Mouse (Mus musculus) adrenal gland, adult 8-10 months (tissue): ENCODE results near the gene Ttc7. TPM values are rescaled to one million over a fixed set of nuclear protein-coding genes. Genes with fewer than 3 reads are reported as not detected.

Experiments
- DNase-seq: peaks from one replicate; pipeline ENCODE4 v3.0.0; 2022
- total RNA-seq, 4 experiments: library from RNA; stranded (reverse); gene quantifications; 2 replicates each; pipeline ENCODE4 v1.2.4; 2022

Ttc7 gene
- total RNA-seq, 4 experiments from 2014 or later = 13.5 to 18.6 (median 15.2) TPM

DNA sequence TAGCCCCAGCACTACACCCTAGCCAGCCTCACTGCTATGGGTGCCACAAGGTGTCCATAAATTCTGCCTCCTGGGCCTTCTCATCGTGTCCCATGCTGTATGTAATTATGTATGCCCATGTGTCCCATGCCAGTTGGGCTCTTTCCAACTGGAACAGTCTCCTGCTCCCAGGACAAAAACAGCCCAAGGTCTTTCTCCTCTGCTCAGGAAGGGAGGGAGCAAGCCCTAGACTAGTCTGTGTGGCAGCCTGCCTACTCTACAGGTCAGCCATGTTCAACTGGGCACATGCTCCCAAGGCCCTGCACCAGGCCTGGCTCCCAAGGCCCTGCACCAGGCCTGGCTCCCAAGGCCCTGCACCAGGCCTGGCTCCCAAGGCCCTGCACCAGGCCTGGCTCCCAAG lies 56.4 kb downstream of the Ttc7 start:
- peak; percentile 57 for DNase-seq

DNA sequence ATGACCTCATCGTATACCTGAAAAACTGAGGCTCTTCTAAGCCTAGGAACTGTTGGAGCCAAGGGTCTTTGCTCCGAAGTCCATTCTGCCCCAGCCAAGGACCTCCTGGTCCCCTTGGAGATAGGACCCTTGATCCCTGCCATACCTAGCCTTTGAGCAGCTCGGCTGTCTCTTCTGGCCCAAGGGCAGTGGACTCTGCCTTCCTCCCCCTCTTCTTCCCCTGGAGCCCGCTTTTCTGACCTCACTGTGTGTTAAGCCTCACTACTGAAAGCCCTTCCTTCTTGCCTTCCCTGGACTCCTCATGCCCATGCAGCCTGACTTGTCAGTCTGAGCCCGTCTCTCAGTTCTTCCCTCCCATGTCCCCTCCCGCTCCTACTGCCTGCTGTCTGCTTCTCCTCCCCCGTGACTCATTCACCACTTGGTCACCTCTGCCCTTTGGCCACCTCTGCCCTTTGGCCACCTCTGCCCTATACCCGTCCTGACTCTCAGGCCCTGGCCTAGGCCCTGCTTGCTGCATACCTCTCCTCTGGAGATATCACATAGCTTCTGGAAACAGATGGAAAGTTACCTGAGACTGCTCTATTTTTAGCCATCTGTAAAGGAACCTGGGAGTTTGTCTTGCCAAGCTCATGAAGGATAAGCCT lies 60.5 kb downstream of the Ttc7 start:
- no peak for DNase-seq

DNA sequence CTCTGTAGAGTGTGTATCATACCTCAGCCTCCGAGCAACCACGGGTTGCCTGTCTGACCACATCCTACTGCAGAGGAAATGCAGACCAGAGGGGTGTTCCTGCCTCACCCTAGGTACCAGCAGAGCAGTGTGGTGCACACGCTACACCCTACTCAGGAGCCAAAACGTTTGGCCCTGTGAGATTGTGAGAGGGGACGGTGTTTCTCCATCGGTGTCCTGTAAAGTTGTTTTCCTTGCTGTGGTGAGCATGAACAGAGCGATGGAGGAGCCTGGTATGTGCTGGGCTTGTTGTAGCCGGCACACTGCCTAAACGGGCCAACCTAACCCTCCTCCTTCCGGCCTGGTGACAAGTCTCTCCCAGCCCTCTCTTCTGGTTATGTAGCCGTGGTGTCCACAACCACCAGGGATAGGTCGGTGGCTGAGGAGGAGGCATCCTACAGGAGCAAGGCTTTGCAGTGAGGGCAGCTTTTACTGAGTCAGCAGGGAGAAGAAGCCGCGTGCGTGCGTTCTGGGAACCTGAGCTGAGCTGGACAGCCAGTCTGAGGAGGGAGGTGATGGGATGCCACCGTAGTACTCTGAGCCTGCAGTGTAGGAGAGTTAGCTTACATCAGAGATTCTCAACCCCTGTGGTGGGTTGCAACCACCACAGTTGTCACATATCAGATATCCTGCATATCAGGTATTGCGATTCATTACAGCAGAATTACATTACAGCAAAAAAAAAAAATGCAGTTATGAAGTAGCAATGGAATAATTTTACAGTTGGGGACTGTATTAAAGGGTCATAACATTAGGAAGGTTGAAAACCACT lies 62.0 kb downstream of the Ttc7 start:
- DNase-seq = no peak

DNA sequence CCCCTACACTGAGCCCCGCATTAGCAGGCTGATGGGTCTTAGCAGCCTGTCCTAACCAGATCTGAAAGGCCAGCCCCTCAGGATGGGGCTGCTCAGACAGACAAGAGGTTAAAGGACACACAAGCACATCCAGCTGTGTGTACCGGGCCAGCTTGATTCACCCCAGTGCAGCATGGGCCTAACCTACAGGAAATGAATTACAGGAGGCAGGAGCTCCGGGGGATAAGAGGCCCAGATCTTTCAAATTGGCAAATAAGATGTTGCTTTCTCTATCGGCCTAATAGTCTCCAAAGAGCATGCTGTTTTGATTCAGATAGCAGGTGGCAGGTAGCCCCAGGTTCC lies 62.5 kb downstream of the Ttc7 start:
- no peak for DNase-seq

DNA sequence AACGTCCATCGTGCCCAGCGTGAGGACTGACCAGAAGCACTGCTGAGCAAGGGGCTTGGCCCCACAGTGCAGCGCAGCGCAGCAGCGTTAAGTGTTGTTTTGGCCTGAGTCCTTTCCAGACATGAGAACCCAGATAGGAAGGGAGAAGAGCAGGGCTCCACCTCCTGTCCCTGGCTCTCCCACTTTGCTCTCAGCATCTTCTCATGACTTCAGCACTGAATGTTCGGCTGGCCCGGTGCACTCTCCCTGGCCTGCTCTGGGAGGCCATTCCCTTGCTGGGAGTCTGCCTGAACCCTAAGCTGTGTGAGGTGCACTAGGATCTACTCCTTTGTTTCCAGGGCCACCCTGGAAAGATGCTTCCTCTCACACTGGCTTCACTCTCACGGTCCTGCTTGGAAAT lies 65.7 kb downstream of the Ttc7 start:
- no peak for DNase-seq

DNA sequence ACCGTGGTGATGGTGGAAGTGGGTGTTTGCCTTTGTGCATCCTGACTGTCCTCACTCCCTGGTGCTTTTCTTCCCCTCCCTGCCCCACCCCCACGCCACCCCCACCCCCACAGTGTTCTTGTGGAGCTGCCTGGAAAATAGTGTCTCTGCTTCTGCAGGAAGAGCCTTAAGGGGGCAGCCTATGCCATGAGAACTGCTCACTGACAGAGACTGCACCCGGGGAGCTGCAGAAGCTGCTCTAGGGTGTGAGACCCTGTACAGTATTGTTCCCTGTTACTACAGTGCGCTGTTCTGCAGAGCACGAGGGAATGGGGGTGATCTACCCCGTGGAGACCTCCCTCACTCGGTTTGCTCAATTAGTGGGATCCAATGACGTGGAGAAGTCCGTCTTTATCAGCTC lies 66.4 kb downstream of the Ttc7 start:
- DNase-seq = no peak

DNA sequence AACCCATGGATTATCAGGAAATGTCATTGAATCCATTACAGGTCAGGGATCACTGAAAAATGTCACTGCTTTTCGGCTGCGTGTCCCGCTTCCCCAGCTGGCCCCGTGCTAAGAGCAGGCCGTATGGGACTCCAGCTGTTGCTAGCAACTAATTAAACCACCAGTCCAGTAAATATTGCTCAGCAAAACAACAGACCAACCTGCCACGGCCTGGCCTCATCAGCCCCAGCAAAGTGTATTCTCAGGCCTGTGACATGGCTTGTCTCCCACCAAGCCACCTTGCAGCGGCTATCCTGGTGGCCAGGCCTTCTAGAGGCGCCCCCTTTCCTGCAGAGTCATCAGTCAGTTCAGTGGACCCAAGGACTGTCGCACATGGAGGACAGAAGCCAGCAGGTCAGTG lies 66.9 kb downstream of the Ttc7 start:
- DNase-seq = no peak

DNA sequence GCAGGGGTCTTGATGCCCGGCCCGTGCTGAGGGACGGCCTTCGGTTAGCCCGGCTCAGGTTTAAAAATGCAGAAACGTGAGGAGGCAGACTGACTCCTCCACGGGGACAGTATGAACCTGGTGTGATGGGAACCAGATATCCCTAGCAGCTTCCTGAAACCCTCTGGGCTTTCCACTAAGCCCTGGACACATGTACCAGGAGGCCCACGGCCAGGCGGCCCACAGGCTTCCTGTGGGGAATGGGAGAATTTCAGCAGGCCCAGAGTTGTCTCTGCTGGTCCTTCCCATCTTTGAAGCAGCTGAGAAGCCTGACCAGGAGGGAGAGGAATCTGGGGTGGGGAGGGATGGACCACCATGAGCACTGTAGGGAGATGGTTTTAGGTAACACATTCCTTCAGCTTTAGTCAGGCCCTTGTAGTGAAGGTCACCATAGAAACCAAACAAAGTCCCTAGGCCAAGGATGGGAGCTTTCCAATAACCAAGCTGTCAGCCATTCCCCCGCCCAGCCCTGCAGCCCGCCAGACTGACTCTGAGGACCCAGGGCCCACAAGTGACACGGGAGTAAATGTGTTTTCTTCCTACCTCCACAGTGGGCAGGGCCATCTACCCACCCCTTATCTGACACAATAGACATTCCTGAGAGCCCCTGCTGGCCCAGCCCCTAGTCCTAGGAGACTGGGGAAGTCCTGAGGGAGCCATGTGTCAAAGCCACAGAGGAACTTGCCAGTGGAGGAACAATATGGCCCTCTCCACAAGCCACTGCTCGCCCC lies 68.0 kb downstream of the Ttc7 start:
- DNase-seq = no peak

DNA sequence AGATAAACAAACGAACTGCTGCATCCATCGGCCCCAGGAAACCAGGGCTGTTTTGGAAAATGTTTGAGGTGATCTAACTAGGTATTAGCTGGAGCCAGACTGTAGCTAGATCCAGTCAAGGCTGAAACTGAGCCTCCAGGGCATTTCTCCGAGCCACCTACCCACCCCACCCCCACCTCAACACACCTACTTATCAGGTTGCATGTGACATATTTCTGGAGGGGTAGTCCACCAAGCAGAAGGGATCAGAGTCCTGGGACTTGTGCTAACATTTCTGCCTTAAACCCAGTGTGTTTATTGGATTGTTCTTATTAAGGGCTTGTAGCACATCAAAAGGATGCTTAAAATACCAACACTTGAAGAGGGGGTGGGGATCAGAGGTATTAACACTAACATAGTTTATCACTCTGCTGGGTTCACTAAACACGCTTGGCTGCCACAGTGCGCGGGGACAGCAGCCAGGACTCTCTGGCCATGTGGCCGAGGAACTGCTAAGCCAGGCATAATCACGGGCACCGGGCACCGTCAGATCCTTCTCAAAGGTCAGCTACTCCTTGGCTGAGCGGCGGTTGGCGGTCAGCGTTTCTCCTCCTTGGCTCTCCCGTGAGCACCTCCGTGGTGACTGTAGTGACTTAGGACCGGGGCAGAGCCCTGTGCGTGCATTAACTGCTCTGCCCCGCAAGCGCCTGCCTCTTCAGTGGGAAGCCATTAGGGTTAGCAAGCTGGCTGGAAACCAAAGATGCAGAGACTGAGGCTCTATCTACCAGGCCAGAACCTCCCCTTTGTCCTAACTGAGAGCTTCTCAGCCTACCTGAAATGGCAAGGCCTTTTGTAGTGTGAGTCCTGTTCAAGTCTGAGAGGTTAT lies 68.8 kb downstream of the Ttc7 start:
- no peak for DNase-seq

DNA sequence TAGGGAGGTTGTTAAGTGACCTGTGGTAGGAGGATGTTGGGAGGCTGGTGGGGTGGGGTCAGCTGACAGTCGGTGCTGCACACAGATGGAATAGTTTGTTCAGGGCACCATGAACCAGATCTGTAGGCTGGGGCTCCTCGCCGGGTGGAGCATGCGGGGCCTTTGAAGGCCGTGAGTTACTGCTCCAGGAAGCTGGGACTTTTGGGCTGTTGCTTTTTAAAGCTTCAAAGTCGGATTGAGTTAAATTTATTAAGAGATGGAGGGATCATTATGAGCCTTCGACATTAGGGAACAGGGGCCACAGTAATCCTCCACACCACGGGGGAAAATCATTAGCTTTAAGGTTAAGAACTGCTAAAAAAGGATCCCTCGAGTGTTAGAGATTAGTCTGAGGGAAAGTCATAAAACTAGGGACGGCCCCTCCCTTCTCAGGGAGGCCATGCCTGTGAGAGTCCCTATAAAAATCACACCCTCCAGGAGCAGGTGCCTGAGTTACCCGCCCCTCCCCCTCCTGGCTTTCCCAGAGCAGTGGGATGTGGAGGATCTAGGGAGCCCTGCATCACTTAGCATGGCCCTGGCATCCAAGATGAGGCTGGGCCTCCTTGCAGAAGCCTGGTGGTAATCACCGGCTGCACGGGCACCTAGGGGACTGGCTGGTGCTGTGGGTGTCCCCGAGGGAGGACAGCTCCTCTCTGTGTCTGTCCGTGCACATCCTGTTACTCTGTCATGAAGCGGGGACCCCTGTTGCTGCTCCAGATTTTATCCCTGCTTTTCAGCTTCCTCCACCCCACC lies 69.6 kb downstream of the Ttc7 start:
- no peak for DNase-seq

DNA sequence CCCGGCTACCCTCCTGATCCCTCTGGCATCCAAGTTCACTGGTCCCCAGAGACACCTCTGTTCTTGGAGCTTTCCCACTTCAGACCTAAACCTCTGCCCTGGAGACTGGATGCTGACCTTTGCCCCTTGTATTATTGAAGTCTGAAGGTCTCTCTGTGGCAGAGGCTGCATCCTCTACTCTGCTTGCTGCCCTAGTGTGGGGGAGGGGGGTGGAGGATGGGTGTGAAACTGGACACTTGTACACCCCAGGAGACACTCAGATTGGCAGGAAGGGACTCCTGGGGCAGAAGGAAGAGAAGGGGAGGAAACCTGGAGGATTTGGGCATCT lies 70.2 kb downstream of the Ttc7 start:
- DNase-seq = no peak

DNA sequence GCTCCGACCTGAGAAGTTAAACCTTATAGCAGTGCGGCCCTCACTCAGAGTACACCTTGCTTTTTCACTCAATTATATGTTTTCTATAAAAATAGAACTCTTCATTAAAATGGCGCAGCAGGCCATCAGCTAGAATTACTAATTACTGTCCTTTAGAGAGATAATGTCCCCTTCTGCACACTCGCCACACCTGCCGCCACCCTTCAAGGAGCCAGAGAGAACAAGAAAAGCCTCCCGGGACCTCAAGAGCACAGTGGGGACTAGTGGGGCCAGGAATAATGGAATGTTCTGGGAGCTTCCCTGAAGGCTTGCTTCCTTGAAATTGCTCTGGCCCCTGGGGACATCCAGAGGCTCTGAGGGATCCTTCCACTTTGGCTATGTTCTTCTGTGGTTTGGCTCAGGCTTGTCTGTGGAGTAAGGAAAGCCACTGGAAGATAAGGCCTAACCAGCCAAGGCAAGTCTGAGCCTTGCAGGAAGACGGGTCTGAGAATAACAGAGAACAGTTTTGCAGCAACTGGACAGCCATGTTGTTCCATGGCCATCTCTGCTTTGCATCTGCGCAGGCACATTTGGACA lies 71.1 kb downstream of the Ttc7 start:
- DNase-seq = no peak

DNA sequence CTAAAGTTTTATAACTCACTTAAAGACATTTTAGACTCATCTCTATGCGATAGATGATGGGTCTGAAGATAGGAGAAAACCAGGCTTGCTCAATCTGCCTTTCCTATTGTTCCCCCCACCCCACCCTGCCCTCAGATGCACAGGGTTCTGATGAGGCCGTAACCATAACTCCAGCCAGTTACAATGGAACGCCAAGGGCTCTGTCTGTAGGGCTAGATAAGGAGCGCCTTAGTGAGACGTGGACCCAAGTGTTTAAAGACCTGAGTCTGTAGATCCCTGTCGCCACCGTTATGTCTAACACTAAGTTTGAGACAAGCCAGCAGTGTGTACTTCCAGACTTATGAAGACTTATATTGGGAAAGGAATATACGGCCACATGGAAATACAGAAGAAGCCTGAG lies 72.8 kb downstream of the Ttc7 start:
- no peak for DNase-seq

DNA sequence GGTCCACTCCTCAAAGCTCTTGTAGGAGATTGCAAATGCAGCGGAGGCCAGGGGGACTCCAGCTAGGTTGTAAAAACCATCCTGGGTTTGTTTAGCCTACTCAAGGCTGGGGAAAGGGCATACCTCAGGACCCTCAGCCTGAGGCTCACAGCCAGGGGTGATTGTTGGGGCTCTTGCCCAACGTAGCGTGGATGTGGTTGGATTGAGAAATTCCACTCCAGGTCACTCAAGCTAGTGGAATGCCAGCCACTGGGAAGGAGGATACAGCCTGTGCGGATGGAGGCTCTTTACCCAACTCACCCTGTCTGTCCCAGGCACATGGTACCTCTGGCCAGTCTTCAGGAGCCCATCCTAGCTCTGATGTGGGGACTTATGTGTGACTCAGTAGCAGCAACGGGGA lies 73.6 kb downstream of the Ttc7 start:
- DNase-seq = no peak

DNA sequence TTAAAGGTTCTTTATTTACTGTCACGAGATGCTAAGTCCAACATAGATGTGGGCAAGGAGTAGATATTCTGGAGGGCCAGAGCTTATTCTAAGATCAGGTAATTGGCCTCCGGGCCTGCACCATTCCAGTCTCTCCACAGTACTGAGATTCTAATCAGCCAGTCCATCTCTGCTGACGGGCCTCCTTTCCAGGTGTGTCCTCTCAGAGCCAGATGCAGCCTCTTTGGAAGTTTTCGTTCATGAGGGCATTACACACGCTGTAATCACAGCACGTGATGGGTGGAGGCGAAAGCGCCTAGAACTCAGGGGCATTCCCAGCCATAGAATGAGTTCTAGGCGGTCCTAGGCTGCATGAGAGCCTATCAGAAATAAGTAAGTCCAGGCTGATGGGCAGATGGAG lies 74.8 kb downstream of the Ttc7 start:
- no peak for DNase-seq

DNA sequence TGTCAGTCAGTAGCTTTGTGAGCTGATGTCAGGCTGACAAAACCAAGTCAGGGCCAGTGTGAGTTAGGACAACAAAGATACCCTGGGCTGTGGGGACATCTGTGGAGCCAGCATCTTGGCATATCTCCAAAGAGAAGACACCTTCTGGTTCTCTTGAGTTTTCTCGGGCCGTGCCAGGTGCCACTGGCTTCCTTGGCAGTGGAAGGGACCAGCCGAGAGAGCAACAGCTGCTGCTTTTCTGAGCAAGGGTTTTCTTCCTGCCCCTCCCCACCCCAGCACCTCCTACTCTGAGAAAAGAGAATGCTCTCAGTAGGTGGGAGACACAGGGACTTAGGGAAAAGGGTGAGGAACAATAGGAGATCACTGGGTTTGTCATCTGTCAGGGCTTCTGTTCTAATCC lies 78.4 kb downstream of the Ttc7 start:
- no peak for DNase-seq

DNA sequence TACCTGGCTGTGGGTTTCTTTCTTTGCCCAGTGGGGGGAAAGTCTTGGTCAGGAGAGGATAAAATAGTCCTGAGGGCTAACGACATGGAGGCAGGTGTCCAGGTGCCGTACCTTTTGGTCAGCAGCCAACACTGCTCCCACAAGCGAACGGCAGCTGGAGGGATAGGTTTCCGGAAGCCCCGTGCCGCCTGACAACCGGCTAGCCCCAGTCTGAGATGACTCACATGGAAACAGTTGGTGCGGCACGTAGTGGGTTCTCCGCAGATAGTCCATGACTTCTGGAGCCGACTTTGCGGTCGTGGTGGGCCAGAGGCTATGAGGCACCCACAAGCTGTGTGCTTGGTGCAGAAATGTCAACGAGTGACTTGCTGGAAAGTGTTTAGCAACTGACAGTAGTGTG lies 81.4 kb downstream of the Ttc7 start:
- DNase-seq = no peak

DNA sequence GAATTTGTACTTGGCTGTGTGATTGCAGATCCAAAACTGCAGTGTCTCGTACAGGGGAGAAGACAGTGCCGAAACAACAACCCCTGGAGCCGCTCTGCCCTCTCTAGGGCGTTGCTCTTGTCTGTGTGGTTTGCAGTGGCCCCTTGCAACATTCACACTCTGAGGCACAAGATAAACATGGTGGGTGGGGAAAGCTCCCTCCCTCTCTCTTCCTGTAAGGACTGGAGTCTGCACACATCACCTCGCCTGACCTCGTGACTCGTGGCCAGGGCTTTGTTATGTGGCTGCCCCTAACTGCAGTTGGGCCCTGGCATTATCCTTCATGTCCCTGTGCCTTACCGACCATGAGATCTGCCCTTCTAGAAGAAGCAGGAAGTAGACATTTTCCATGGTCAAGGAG lies 82.6 kb downstream of the Ttc7 start:
- no peak for DNase-seq

DNA sequence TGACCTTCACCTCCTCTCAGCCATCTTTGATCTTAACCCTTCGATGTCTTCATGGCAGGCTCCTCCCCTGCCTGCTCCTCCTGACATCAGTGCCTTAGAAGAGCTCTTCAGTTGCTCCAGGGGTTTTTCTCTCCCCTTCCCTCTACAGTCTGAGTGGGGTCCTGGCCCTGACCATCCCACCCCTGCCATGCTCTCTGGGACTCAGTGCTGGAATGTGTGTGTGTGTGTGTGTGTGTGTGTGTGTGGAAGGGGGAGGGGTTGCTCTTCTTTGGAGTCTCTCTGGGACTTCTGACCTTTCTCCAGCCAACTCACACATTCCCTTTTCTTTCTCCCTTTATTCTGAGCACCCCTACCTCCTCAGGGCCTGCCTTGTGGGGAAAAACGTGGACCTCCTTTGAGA lies 83.8 kb downstream of the Ttc7 start:
- DNase-seq = no peak

DNA sequence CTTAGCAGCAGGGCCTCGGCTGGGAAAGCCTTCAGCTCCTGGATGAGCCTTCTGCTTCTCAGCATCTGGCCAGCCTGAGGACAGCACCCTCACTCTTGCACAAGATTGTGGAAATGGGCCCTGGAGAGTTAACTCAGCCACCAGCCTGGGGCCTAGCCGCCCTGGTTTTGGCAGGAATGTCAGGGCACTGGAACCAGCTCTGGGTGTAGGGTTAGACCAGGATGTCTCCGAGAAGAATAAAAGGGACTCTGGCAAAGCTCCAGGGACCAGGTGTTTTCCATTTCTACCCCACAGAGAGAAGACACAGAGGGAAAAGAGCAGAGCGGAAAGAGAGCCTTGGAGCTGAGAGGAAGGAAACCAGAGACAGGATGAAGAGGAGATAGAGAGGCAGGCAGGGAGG lies 84.5 kb downstream of the Ttc7 start:
- DNase-seq = no peak

DNA sequence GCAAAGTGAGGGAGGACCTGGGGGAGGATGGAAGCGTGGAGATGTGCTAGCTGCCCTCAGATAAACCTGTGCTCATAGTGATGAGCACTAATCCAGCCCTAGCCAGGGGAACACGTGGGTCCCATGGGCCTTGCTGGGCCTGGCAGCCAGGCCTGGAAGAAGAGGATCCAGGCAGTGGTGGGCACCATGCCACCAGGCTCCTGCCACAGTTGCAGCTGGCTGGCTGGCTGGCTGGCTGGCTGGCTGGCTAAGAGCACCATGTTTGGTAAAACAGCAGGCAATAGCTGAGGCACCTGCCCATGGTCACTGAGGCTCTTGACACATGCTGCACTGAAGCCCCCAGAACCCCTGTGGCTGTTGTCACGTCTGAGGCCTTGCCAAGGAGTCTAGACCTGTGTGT lies 85.0 kb downstream of the Ttc7 start:
- peak; percentile 34 for DNase-seq

DNA sequence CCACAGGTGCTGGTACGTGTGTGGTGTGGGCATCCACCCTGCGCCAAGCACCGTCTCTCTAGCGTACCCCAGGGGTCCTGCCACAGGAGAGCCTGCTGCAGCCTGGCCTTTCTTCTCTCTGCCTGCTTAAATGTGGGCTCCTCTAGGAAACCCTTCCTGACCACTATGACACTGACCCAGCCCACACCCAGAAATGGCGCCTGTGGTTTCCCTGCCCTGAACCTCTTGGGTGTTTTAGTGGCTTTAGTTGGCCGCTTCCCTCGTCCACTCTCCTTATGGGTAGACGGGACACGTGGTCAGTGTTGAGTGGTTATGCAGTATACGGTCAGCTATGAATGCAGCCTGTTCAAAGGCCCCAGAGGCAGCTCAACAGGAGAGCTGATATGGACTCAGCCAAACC lies 85.8 kb downstream of the Ttc7 start:
- DNase-seq = no peak
